Mouse (Mus musculus): ENCODE data around the gene Depdc7. TPM values are rescaled to one million over a fixed set of nuclear protein-coding genes. Genes with fewer than 3 reads are reported as not detected.
A peak's percentile ranks its signal among the peaks of the same experiment; 100 is the strongest.

Gene Depdc7
- polyA plus RNA-seq, 1 experiment from 2014 or later, result 19.5 TPM

DNA sequence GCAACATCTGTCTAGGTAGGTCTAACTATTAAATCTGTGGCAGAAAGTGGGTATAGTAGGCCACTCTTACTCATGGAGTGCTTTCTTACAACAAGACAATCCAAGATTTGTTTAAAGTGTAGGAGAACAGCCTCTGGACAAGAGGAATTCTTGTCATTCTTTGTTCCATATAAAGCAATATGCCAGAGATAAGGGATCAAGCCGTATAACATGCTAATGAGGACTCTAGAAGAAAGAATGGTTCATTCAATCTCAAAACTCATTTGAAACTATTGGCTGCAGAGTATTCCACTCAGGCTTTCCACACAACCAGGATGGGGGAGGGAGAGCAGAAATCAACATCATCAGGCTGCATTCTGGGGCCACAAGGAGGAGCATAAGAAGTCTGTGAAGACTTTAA, 15.3 kb downstream of the Depdc7 start:
- no peaks in the 10 kb centered on the region for H3K27me3 ChIP-seq (replicated peaks; ENCODE audit: control insufficient read depth, insufficient read depth, low read length)
- 47% methylated on average over 1 of the region's 1 CpGs for WGBS
- H3K36me3 ChIP-seq (ENCODE audit: control insufficient read depth, insufficient read depth, low read length), result peaks cover 8% of the 10 kb centered on the region; the same call in 1 of the 2 replicates
- no peak overlapping the region for H3K27ac ChIP-seq (ENCODE audit: low read depth)
- no peak overlapping the region for H3K4me2 ChIP-seq (ENCODE audit: low read length)
- H3K4me3 ChIP-seq (ENCODE audit: low read depth, low read length), result no peak overlapping the region
- no peak overlapping the region for H3K9ac ChIP-seq (ENCODE audit: low read length)
- ATAC-seq (replicated peaks; ENCODE audit: low FRiP score, low TSS enrichment, low read depth) (no peak), DNase-seq (ENCODE audit: low spot score) (no peak)
- H3K9me3 ChIP-seq (ENCODE audit: control insufficient read depth, low read length), result no peaks in the 10 kb centered on the region
- H3K4me1 ChIP-seq (replicated peaks; ENCODE audit: control insufficient read depth, insufficient read depth, low read length), result 0 out of 2 replicates have a peak, but pooled peaks cover 3% of the 10 kb centered on the region

GRCm38 (mm10) chr2:104722021-104722420, 20.7 kb downstream of the Depdc7 start:
- Histone ChIP-seq H3K4me3 (ENCODE audit: low read depth, low read length) (no peak overlapping the region), H3K27ac (ENCODE audit: low read depth) (no peak overlapping the region), H3K4me1 (replicated peaks; ENCODE audit: control insufficient read depth, insufficient read depth, low read length) (no peaks in the 10 kb centered on the region), H3K36me3 (ENCODE audit: control insufficient read depth, insufficient read depth, low read length) (peaks cover 8% of the 10 kb centered on the region; the same call in 1 of the 2 replicates), H3K9me3 (ENCODE audit: control insufficient read depth, low read length) (no peaks in the 10 kb centered on the region), H3K9ac (ENCODE audit: low read length) (no peak overlapping the region), H3K4me2 (ENCODE audit: low read length) (no peak overlapping the region), H3K27me3 (replicated peaks; ENCODE audit: control insufficient read depth, insufficient read depth, low read length) (no peaks in the 10 kb centered on the region)
- ATAC-seq (replicated peaks; ENCODE audit: low FRiP score, low TSS enrichment, low read depth), result no peak
- DNase-seq (ENCODE audit: low spot score), result no peak
- WGBS, result 53% methylated on average over 3 of the region's 3 CpGs

DNA sequence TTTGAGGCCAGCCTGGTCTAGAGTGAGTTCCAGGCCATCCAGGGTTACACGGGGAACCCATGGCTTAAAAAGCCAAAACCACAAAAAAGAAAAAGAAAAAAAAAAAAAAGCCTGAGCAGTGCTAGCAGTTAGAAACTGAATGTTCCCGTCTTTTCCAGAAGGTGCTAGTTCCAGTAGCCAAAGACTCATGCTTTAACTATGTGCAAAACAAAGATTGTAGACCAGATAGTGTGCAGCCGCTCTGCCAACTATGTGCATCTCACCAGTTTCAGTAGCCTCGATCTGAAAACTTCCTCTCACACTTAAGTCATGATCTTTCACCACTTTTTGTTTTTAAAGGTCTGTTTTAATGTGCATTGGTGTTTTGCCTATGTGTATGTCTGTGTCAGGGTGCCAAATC, 24.9 kb downstream of the Depdc7 start:
- Histone ChIP-seq H3K27ac (ENCODE audit: low read depth) (no peak overlapping the region), H3K27me3 (replicated peaks; ENCODE audit: control insufficient read depth, insufficient read depth, low read length) (no peaks in the 10 kb centered on the region), H3K4me2 (ENCODE audit: low read length) (no peak overlapping the region), H3K4me1 (replicated peaks; ENCODE audit: control insufficient read depth, insufficient read depth, low read length) (no peaks in the 10 kb centered on the region; the same call in 1 of the 2 replicates), H3K9ac (ENCODE audit: low read length) (no peak overlapping the region), H3K36me3 (ENCODE audit: control insufficient read depth, insufficient read depth, low read length) (no peaks in the 10 kb centered on the region), H3K4me3 (ENCODE audit: low read depth, low read length) (no peak overlapping the region), H3K9me3 (ENCODE audit: control insufficient read depth, low read length) (no peaks in the 10 kb centered on the region)
- no peak for DNase-seq (ENCODE audit: low spot score)
- ATAC-seq (replicated peaks; ENCODE audit: low FRiP score, low TSS enrichment, low read depth), result no peak
- 86% methylated on average over 4 of the region's 4 CpGs for WGBS

DNA sequence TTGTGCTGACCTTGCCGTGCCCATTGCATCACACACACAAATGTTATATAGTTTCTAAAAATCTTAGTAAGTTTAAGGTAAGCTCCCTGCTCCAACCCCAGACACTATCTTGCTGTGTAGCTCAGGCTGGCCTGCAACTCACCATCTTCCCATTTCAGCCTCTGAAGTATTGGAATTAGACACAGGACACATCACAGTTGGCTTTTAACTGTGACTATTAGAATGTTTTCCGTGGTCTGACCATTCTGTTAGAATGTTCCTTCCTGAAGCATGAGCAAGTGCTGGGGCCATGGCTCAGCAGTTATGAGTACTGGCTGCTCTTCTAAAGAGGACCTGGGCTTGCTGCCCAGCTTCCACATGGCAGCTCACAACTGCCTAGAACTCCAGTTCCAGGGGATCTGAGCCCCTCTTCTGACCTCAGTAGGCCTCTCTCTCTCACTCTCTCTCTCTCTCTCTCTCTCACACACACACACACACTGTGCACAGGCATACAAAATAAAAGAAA, 25.4 kb downstream of the Depdc7 start:
- WGBS, result 91% methylated on average over 2 of the region's 2 CpGs
- H3K9me3 ChIP-seq (ENCODE audit: control insufficient read depth, low read length), result no peaks in the 10 kb centered on the region

DNA sequence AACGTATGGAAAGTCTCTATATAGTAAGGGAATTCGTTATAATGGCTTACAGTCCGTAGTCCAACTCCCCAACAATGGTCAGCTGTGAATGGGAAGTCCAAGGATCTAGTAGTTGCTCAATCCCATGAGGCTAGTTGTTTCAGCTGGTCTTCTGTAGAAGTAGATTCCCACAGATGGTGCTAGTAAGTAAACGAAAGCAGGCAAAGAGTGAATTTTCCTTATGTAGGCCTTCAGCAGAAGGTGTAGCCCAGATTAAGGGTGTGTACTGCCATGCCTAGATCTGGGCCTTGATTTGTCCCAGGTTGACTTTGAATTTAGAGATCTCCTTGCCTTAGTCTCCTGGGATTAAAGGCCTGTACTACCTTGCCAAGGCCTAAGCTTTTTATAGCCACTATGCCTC, 26.4 kb downstream of the Depdc7 start, which contains the start of gene Pin1rt1:
TSS of gene Pin1rt1 (minus strand) at position 101 of the 400 bp plus-strand sequence.
- Histone ChIP-seq H3K4me2 (ENCODE audit: low read length) (no peak within 1 kb of the TSS), H3K4me3 (ENCODE audit: low read depth, low read length) (no peak within 1 kb of the TSS), H3K27ac (ENCODE audit: low read depth) (no peak within 1 kb of the TSS), H3K27me3 (replicated peaks; ENCODE audit: control insufficient read depth, insufficient read depth, low read length) (no peaks in the 10 kb centered on the region), H3K36me3 (ENCODE audit: control insufficient read depth, insufficient read depth, low read length) (no peaks in the 10 kb centered on the region), H3K9me3 (ENCODE audit: control insufficient read depth, low read length) (no peaks in the 10 kb centered on the region), H3K4me1 (replicated peaks; ENCODE audit: control insufficient read depth, insufficient read depth, low read length) (peaks cover 1% of the 10 kb centered on the region; the same call in 1 of the 2 replicates), H3K9ac (ENCODE audit: low read length) (no peak within 1 kb of the TSS)
- DNase-seq (ENCODE audit: low spot score) (no peak), ATAC-seq (replicated peaks; ENCODE audit: low FRiP score, low TSS enrichment, low read depth) (no peak)
- 86% methylated on average over 4 of the region's 4 CpGs for WGBS

More for the DNA sequence above, 25.4 kb downstream of the Depdc7 start:
- no peak overlapping the region for H3K4me3 ChIP-seq (ENCODE audit: low read depth, low read length)
- H3K27me3 ChIP-seq (replicated peaks; ENCODE audit: control insufficient read depth, insufficient read depth, low read length), result no peaks in the 10 kb centered on the region
- H3K4me1 ChIP-seq (replicated peaks; ENCODE audit: control insufficient read depth, insufficient read depth, low read length), result no peaks in the 10 kb centered on the region; the same call in 1 of the 2 replicates
- H3K27ac ChIP-seq (ENCODE audit: low read depth), result no peak overlapping the region
- H3K4me2 ChIP-seq (ENCODE audit: low read length), result no peak overlapping the region
- ATAC-seq (replicated peaks; ENCODE audit: low FRiP score, low TSS enrichment, low read depth) (no peak), DNase-seq (ENCODE audit: low spot score) (no peak)
- H3K36me3 ChIP-seq (ENCODE audit: control insufficient read depth, insufficient read depth, low read length), result no peaks in the 10 kb centered on the region
- H3K9ac ChIP-seq (ENCODE audit: low read length), result no peak overlapping the region

DNA sequence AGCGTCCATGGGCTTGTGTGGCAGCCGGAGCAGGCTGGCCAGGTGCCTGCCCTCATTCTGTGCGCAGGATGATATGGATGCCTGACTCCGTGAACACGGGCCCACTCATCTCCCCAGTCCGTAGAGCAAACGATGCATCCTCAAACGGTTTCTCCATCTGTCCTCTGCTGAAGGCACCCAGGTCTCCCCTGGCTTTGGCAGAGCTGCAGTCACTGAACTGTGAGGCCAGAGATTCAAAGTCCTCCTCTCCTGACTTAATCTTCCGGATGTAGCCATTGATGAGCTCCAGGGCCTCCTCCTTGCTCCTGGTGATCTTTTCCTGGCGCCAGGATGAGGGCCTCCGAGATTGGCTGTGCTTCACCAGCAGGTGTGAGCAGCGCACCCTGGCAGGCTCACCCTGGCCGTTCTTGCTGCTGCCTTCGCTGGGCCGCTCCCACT, 28.4 kb downstream of the Depdc7 start:
- DNase-seq (ENCODE audit: low spot score) (no peak), ATAC-seq (replicated peaks; ENCODE audit: low FRiP score, low TSS enrichment, low read depth) (no peak)
- Histone ChIP-seq H3K27ac (ENCODE audit: low read depth) (no peak overlapping the region), H3K4me1 (replicated peaks; ENCODE audit: control insufficient read depth, insufficient read depth, low read length) (peaks cover 10% of the 10 kb centered on the region; the same call in 1 of the 2 replicates), H3K9ac (ENCODE audit: low read length) (no peak overlapping the region), H3K4me3 (ENCODE audit: low read depth, low read length) (no peak overlapping the region), H3K27me3 (replicated peaks; ENCODE audit: control insufficient read depth, insufficient read depth, low read length) (no peaks in the 10 kb centered on the region), H3K9me3 (ENCODE audit: control insufficient read depth, low read length) (no peaks in the 10 kb centered on the region), H3K36me3 (ENCODE audit: control insufficient read depth, insufficient read depth, low read length) (no peaks in the 10 kb centered on the region), H3K4me2 (ENCODE audit: low read length) (no peak overlapping the region)
- 48% methylated on average over 15 of the region's 15 CpGs for WGBS

DNA sequence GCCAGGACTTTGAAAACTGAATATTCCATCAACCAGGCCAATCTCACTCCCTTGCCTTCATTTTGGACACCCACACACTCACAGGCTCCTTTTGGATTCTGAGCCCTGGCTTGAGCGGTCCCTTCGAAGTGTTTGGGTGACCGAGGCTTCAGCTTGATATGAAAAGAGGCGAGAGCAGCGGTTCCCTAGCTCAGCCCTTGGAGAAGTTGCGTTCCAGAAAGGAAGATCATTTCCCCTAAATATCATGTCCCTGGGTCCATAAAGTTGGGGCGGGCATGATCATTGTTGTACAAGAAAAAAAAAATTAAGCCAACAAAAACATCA, 30.2 kb downstream of the Depdc7 start:
- peak overlapping the region; percentile 72 for H3K9ac ChIP-seq (ENCODE audit: low read length)
- peak; percentile 25; the same call in 1 of the 2 replicates for ATAC-seq (replicated peaks; ENCODE audit: low FRiP score, low TSS enrichment, low read depth)
- H3K4me1 ChIP-seq (replicated peaks; ENCODE audit: control insufficient read depth, insufficient read depth, low read length), result peaks cover 10% of the 10 kb centered on the region; the same call in 1 of the 2 replicates
- peak overlapping the region; percentile 73 for H3K27ac ChIP-seq (ENCODE audit: low read depth)
- WGBS, result 3% methylated on average over 7 of the region's 7 CpGs
- peak overlapping the region; percentile 83 for H3K4me3 ChIP-seq (ENCODE audit: low read depth, low read length)
- peak overlapping the region; percentile 77 for H3K4me2 ChIP-seq (ENCODE audit: low read length)
- no peaks in the 10 kb centered on the region for H3K9me3 ChIP-seq (ENCODE audit: control insufficient read depth, low read length)
- no peaks in the 10 kb centered on the region for H3K27me3 ChIP-seq (replicated peaks; ENCODE audit: control insufficient read depth, insufficient read depth, low read length)
- H3K36me3 ChIP-seq (ENCODE audit: control insufficient read depth, insufficient read depth, low read length), result no peaks in the 10 kb centered on the region
- no peak for DNase-seq (ENCODE audit: low spot score)

DNA sequence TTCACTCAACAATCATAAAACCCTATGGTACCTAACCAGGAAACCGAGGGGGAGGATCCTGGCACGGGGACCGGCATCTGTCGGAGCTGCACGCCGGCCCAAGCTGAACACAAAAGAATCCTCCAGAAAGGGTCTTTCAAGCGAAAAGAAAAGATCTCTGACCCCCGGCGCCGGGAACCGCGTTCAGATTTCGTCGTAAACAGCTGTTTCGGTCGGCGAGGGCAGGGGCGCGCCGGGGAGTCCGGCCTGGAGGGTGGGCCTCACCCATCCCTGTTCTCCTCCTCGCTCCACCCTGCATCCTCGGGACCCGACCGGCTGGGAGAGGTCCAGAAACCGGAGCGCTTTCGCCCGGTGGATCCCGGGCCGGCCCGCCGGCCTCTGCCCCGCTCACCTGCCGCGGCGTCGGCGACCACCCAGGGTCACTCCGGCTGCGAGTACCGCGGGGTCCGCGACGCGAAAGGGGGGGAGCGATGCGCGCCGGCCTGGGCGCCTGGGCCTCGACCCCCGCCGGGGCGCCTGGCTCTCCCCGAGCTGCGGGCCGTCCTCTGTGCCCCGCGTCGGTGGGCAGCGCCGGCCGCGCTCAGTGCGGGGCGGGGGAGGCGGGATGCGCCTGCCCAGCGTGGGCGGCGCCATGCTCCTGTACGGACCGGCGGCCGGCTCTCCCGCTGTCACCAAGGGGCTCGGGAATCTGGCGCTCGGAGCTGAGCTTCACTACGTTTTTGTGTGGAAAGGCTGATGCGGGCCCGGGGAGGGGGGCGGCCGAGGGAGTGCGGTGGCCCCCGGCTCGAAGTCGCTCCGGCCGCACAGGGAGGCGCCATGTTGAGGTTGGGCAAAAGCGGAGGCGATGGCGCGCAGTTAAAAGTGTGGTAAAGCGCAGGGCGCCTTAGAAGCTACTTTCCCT, 30.8 kb downstream of the Depdc7 start, which contains the start of gene Tcp11l1:
TSS of gene Tcp11l1 (minus strand) at position 585 of the 901 bp plus-strand sequence.
- Histone ChIP-seq H3K4me1 (replicated peaks; ENCODE audit: control insufficient read depth, insufficient read depth, low read length) (peaks cover 10% of the 10 kb centered on the region; the same call in 1 of the 2 replicates), H3K9me3 (ENCODE audit: control insufficient read depth, low read length) (no peaks in the 10 kb centered on the region), H3K27ac (ENCODE audit: low read depth) (peak within 1 kb of the TSS; percentile 73), H3K9ac (ENCODE audit: low read length) (peak within 1 kb of the TSS; percentile 72), H3K36me3 (ENCODE audit: control insufficient read depth, insufficient read depth, low read length) (no peaks in the 10 kb centered on the region), H3K4me3 (ENCODE audit: low read depth, low read length) (peak within 1 kb of the TSS; percentile 83), H3K4me2 (ENCODE audit: low read length) (peak within 1 kb of the TSS; percentile 77), H3K27me3 (replicated peaks; ENCODE audit: control insufficient read depth, insufficient read depth, low read length) (no peaks in the 10 kb centered on the region)
- DNase-seq (ENCODE audit: low spot score), result peak; percentile 88
- ATAC-seq (replicated peaks; ENCODE audit: low FRiP score, low TSS enrichment, low read depth), result peak; percentile 90
- WGBS, result under 1% methylated on average over 87 of the region's 99 CpGs

Measured in intestine, embryonic 14.5 days (tissue).